Mouse (Mus musculus) stomach, postnatal 0 days (tissue): ENCODE data around the gene Upp2.

ENCODE experiments used
- CTCF ChIP-seq: IDR thresholded peaks from 2 replicates; pipeline ENCODE4 v1.5.1; 2016; ENCODE audit warnings: antibody characterized with exemption, low read depth, mild to moderate bottlenecking, moderate library complexity
- EP300 ChIP-seq: optimal IDR thresholded peaks from 2 replicates; pipeline ENCODE3; 2016; ENCODE audit warnings: antibody characterized with exemption

GRCm38 (mm10) chr2:58565267-58565666, 1.8 kb upstream of the Upp2 start:
- TF ChIP-seq CTCF (no peak), EP300 (no peak)
